Mouse (Mus musculus): ENCODE results near the gene Mrpl49. TPM values are rescaled to one million over a fixed set of nuclear protein-coding genes. Genes with fewer than 3 reads are reported as not detected.

Gene Mrpl49
- total RNA-seq, 2 experiments from 2014 or later: 39.7 to 46.1 TPM

Other genes with a start within 250 kb of the Mrpl49 start
- 17.9 and 25.4 TPM in 2 replicates for gene Frmd8, start 182.5 kb downstream of the Mrpl49 start, total RNA-seq (2014; fragmentation: Nextera tagmentation)
- 19.0 and 28.4 TPM in 2 replicates for gene Frmd8, start 182.5 kb downstream of the Mrpl49 start, total RNA-seq (2017)
- 38.2 and 44.5 TPM in 2 replicates for gene Slc25a45, start 180.0 kb downstream of the Mrpl49 start, total RNA-seq (2014; fragmentation: Nextera tagmentation)
- 35.5 and 35.6 TPM in 2 replicates for gene Slc25a45, start 180.0 kb downstream of the Mrpl49 start, total RNA-seq (2017)
- 1.1 and 2.5 TPM in 2 replicates for gene Tigd3, start 163.6 kb downstream of the Mrpl49 start, total RNA-seq (2014; fragmentation: Nextera tagmentation)
- 2.3 and 4.4 TPM in 2 replicates for gene Tigd3, start 163.6 kb downstream of the Mrpl49 start, total RNA-seq (2017)
- gene Dpf2, start 144.8 kb downstream of the Mrpl49 start, total RNA-seq (2014; fragmentation: Nextera tagmentation): 97.3 and 126 TPM in 2 replicates
- 62.7 and 108 TPM in 2 replicates for gene Dpf2, start 144.8 kb downstream of the Mrpl49 start, total RNA-seq (2017)
- gene Cdc42ep2, start 133.0 kb downstream of the Mrpl49 start, total RNA-seq (2014; fragmentation: Nextera tagmentation): 0.23 TPM in 1 of 2 replicates, not detected in the other
- not detected in 2 replicates for gene Cdc42ep2, start 133.0 kb downstream of the Mrpl49 start, total RNA-seq (2017)
- gene Pola2, start 93.6 kb downstream of the Mrpl49 start, total RNA-seq (2014; fragmentation: Nextera tagmentation): 122 and 129 TPM in 2 replicates
- gene Pola2, start 93.6 kb downstream of the Mrpl49 start, total RNA-seq (2017): 56.9 and 64.9 TPM in 2 replicates
- not detected in 2 replicates for gene Slc22a20, start 71.6 kb downstream of the Mrpl49 start, total RNA-seq (2014; fragmentation: Nextera tagmentation)
- not detected in 2 replicates for gene Slc22a20, start 71.6 kb downstream of the Mrpl49 start, total RNA-seq (2017)
- 35.2 and 38.6 TPM in 2 replicates for gene Capn1, start 41.9 kb downstream of the Mrpl49 start, total RNA-seq (2014; fragmentation: Nextera tagmentation)
- gene Capn1, start 41.9 kb downstream of the Mrpl49 start, total RNA-seq (2017): 32.2 and 37.7 TPM in 2 replicates
- gene Syvn1, start 11.2 kb downstream of the Mrpl49 start, total RNA-seq (2014; fragmentation: Nextera tagmentation): 33.6 and 46.5 TPM in 2 replicates
- 3.8 and 8.2 TPM in 2 replicates for gene Syvn1, start 11.2 kb downstream of the Mrpl49 start, total RNA-seq (2017)
- 2,326 and 2,717 TPM in 2 replicates for gene Fau, start 59 bp upstream of the Mrpl49 start, total RNA-seq (2014; fragmentation: Nextera tagmentation)
- 1,639 and 2,001 TPM in 2 replicates for gene Fau, start 59 bp upstream of the Mrpl49 start, total RNA-seq (2017)
- 5.0 and 17.6 TPM in 2 replicates for gene Znhit2, start 3.4 kb upstream of the Mrpl49 start, total RNA-seq (2014; fragmentation: Nextera tagmentation)
- gene Znhit2, start 3.4 kb upstream of the Mrpl49 start, total RNA-seq (2017): 13.7 and 17.6 TPM in 2 replicates
- gene Tm7sf2, start 10.6 kb upstream of the Mrpl49 start, total RNA-seq (2014; fragmentation: Nextera tagmentation): 14.4 and 19.3 TPM in 2 replicates
- 3.4 and 4.0 TPM in 2 replicates for gene Tm7sf2, start 10.6 kb upstream of the Mrpl49 start, total RNA-seq (2017)
- gene Vps51, start 19.4 kb upstream of the Mrpl49 start, total RNA-seq (2014; fragmentation: Nextera tagmentation): 33.1 and 44.0 TPM in 2 replicates
- 48.0 and 48.5 TPM in 2 replicates for gene Vps51, start 19.4 kb upstream of the Mrpl49 start, total RNA-seq (2017)
- not detected in 2 replicates for gene Tmem262, start 22.2 kb upstream of the Mrpl49 start, total RNA-seq (2014; fragmentation: Nextera tagmentation)
- gene Tmem262, start 22.2 kb upstream of the Mrpl49 start, total RNA-seq (2017): not detected in 2 replicates
- not detected in 2 replicates for gene Gm28374, start 24.5 kb upstream of the Mrpl49 start, total RNA-seq (2014; fragmentation: Nextera tagmentation)
- not detected in 2 replicates for gene Gm28374, start 24.5 kb upstream of the Mrpl49 start, total RNA-seq (2017)
- gene Zfpl1, start 27.2 kb upstream of the Mrpl49 start, total RNA-seq (2014; fragmentation: Nextera tagmentation): 11.9 and 21.6 TPM in 2 replicates
- 19.9 and 30.2 TPM in 2 replicates for gene Zfpl1, start 27.2 kb upstream of the Mrpl49 start, total RNA-seq (2017)
- gene Cdca5, start 27.2 kb upstream of the Mrpl49 start, total RNA-seq (2014; fragmentation: Nextera tagmentation): 39.0 and 43.6 TPM in 2 replicates
- gene Cdca5, start 27.2 kb upstream of the Mrpl49 start, total RNA-seq (2017): 34.8 and 42.1 TPM in 2 replicates
- gene AC131692.1, start 36.6 kb upstream of the Mrpl49 start, total RNA-seq (2014; fragmentation: Nextera tagmentation): 2.7 TPM in 1 of 2 replicates, not detected in the other
- 2.2 TPM in 1 of 2 replicates, not detected in the other for gene AC131692.1, start 36.6 kb upstream of the Mrpl49 start, total RNA-seq (2017)
- gene Naaladl1, start 48.0 kb upstream of the Mrpl49 start, total RNA-seq (2014; fragmentation: Nextera tagmentation): 0.28 and 1.1 TPM in 2 replicates
- not detected in 2 replicates for gene Naaladl1, start 48.0 kb upstream of the Mrpl49 start, total RNA-seq (2017)
- gene Sac3d1, start 60.9 kb upstream of the Mrpl49 start, total RNA-seq (2014; fragmentation: Nextera tagmentation): 8.5 and 10.2 TPM in 2 replicates
- 5.9 and 7.2 TPM in 2 replicates for gene Sac3d1, start 60.9 kb upstream of the Mrpl49 start, total RNA-seq (2017)
- gene Snx15, start 70.5 kb upstream of the Mrpl49 start, total RNA-seq (2014; fragmentation: Nextera tagmentation): 31.2 and 31.3 TPM in 2 replicates
- gene Snx15, start 70.5 kb upstream of the Mrpl49 start, total RNA-seq (2017): 9.7 and 11.2 TPM in 2 replicates
- 5.1 TPM in 1 of 2 replicates, not detected in the other for gene Batf2, start 83.2 kb upstream of the Mrpl49 start, total RNA-seq (2014; fragmentation: Nextera tagmentation)
- gene Batf2, start 83.2 kb upstream of the Mrpl49 start, total RNA-seq (2017): 0.77 and 2.3 TPM in 2 replicates
- gene Arl2, start 83.8 kb upstream of the Mrpl49 start, total RNA-seq (2014; fragmentation: Nextera tagmentation): 22.6 and 37.1 TPM in 2 replicates
- gene Arl2, start 83.8 kb upstream of the Mrpl49 start, total RNA-seq (2017): 27.1 and 30.7 TPM in 2 replicates
- not detected in 2 replicates for gene Majin, start 126.6 kb upstream of the Mrpl49 start, total RNA-seq (2014; fragmentation: Nextera tagmentation)
- gene Majin, start 126.6 kb upstream of the Mrpl49 start, total RNA-seq (2017): not detected in 2 replicates
- gene Gpha2, start 168.6 kb upstream of the Mrpl49 start, total RNA-seq (2014; fragmentation: Nextera tagmentation): not detected in 2 replicates
- not detected in 2 replicates for gene Gpha2, start 168.6 kb upstream of the Mrpl49 start, total RNA-seq (2017)
- 3.0 and 3.1 TPM in 2 replicates for gene Ppp2r5b, start 178.1 kb upstream of the Mrpl49 start, total RNA-seq (2014; fragmentation: Nextera tagmentation)
- 1.9 and 3.7 TPM in 2 replicates for gene Ppp2r5b, start 178.1 kb upstream of the Mrpl49 start, total RNA-seq (2017)
- gene Atg2a, start 183.9 kb upstream of the Mrpl49 start, total RNA-seq (2014; fragmentation: Nextera tagmentation): 18.3 and 30.9 TPM in 2 replicates
- 5.5 and 8.3 TPM in 2 replicates for gene Atg2a, start 183.9 kb upstream of the Mrpl49 start, total RNA-seq (2017)
- gene Ehd1, start 218.9 kb upstream of the Mrpl49 start, total RNA-seq (2014; fragmentation: Nextera tagmentation): 20.4 and 20.6 TPM in 2 replicates
- gene Ehd1, start 218.9 kb upstream of the Mrpl49 start, total RNA-seq (2017): 16.2 and 21.6 TPM in 2 replicates
- 2.6 and 4.1 TPM in 2 replicates for gene Cdc42bpg, start 248.7 kb upstream of the Mrpl49 start, total RNA-seq (2014; fragmentation: Nextera tagmentation)
- gene Cdc42bpg, start 248.7 kb upstream of the Mrpl49 start, total RNA-seq (2017): 3.6 and 4.4 TPM in 2 replicates